Mouse (Mus musculus) lung, embryonic 15.5 days (tissue): ENCODE results near the gene Ptprs. TPM values are rescaled to one million over a fixed set of nuclear protein-coding genes. Genes with fewer than 3 reads are reported as not detected.

Source experiments
- ATAC-seq: fragments of 200-750 bp; cut with Nextera tagmentation; 2 replicates; pipeline ENCODE4 v1.8.0; 2017; ENCODE audit warnings: moderate number of reproducible peaks, borderline replicate concordance; ENCODE audit not compliant: low FRiP score, low TSS enrichment; ENCODE audit errors: extremely low read depth
- H3K27ac ChIP-seq: fragments of 300-500 bp; sonication (generic); 2 replicates; pipeline ENCODE4 v1.5.1; 2015; ENCODE audit warnings: moderate library complexity, mild to moderate bottlenecking, inconsistent platforms
- H3K27me3 ChIP-seq: fragments of 300-500 bp; sonication (generic); 2 replicates; pipeline ENCODE4 v1.6.1; 2015; ENCODE audit warnings: inconsistent platforms
- H3K36me3 ChIP-seq: fragments of 300-500 bp; sonication (generic); 2 replicates; pipeline ENCODE4 v1.6.1; 2015; ENCODE audit warnings: inconsistent platforms
- H3K4me1 ChIP-seq: fragments of 300-500 bp; sonication (generic); 2 replicates; pipeline ENCODE4 v1.6.1; 2015; ENCODE audit warnings: inconsistent platforms
- H3K4me2 ChIP-seq: fragments of 300-500 bp; sonication (generic); 2 replicates; pipeline ENCODE4 v1.6.1; 2015; ENCODE audit warnings: inconsistent platforms, mild to moderate bottlenecking, moderate library complexity
- H3K4me3 ChIP-seq: fragments of 300-500 bp; sonication (generic); 2 replicates; pipeline ENCODE4 v1.5.1; 2015; ENCODE audit warnings: mild to moderate bottlenecking, inconsistent platforms
- H3K9ac ChIP-seq: fragments of 300-500 bp; sonication (generic); 2 replicates; pipeline ENCODE4 v1.6.1; 2015; ENCODE audit warnings: inconsistent platforms
- H3K9me3 ChIP-seq: fragments of 300-500 bp; sonication (generic); 2 replicates; pipeline ENCODE4 v1.6.1; 2016; ENCODE audit warnings: inconsistent platforms
- WGBS: fragments of 180-500 bp; shearing (Covaris S2); methylation state at CpG from one replicate; pipeline ENCODE4 v1.1.7; 2015; 5-methylcytosine and 5-hydroxymethylcytosine counted together
- polyA plus RNA-seq: library from polyadenylated mRNA; unstranded; fragments of >200 nt; fragmentation: Nextera tagmentation; extraction: Ambion mirVana; gene quantifications from 2 replicates; pipeline ENCODE4 v1.2.1, GENCODE M21; 2015

Ptprs gene
- polyA plus RNA-seq, 1 experiment from 2014 or later, result 77.9 TPM

DNA sequence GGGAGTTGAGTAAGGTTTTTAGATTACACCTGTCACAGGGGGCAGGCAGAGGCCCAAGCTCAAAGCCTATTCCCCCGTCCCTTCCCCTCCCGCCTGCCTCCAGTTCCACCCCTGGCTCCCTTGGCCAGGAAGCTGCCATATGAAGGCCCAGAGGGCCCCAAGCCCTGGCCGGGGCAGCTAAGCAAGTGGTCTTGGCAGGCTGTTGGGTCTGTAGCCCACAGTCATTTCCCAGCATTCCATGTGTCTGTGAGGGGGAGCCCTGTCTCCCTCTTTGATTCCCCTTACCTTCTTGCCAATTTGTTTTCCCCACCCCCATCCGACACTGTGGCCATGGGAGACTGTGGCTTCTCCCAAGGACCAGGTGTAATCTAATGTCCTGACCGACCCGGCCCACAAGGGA, 34.0 kb downstream of the Ptprs start:
- no peak overlapping the region for H3K27ac ChIP-seq
- H3K9ac ChIP-seq, result no peak overlapping the region
- H3K9me3 ChIP-seq, result no peaks in the 10 kb centered on the region
- no peaks in the 10 kb centered on the region for H3K27me3 ChIP-seq
- H3K36me3 ChIP-seq, result peaks cover 40% of the 10 kb centered on the region
- H3K4me3 ChIP-seq, result no peak overlapping the region
- WGBS, result 83% methylated on average over 6 of the region's 6 CpGs
- H3K4me1 ChIP-seq, result no peaks in the 10 kb centered on the region
- ATAC-seq, result no peak
- no peak overlapping the region for H3K4me2 ChIP-seq

DNA sequence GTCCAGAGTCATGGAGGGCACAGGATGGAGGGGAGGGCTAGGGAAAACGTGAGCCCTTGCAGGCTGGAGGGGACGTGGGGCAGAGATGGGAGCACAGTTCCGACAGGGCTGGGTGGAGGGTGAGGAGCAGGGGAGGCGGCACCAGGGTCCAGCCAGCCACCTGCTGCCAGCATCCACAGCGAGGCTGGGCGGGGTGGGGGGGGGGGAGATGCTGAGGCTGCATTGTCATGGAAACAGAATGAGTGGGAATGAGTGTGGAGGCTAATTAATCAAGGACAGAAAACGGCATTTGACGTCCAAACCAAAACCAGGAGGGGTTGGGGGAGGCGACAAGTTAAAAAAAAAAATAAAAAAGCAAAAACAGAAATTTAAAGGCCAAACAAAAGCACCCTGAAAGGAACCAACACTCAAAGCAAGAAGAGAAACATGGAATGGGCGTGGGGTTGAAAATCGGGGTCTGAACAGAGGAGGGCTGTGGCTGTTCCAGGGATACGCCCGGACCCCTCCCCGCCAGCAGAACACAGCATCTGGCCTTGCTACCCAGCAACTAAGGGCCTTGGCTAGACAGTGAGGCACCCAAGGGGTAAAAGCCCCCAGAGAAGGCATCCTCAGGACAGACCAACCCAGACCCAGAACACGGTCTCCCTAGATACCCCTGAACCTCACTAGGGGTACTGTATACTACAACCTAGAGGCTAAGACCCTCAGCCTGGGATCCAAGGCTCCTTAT, 36.4 kb downstream of the Ptprs start:
- Histone ChIP-seq H3K36me3 (peaks cover 48% of the 10 kb centered on the region), H3K4me2 (no peak overlapping the region), H3K9me3 (no peaks in the 10 kb centered on the region), H3K27ac (no peak overlapping the region), H3K4me3 (no peak overlapping the region), H3K4me1 (no peaks in the 10 kb centered on the region), H3K27me3 (no peaks in the 10 kb centered on the region), H3K9ac (no peak overlapping the region)
- 82% methylated on average over 15 of the region's 15 CpGs for WGBS
- ATAC-seq, result no peak

DNA sequence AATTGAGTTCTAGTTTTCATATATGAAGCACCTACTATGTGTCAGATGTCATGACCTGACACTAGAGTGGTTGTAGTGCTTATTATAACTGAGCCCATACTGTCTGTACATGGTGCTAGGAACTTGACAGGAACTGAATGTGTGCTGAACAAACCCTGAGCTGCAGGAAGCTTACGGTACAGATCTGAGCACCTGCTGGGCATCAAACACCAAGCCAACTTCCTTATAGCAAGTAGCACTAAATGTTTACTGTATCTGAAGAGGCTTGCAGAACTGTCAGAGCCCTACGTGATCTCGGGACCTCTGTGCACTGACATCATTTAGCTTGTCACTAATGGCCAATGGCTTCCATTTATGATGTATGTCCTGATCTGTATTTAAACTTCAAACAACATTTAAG, 44.7 kb downstream of the Ptprs start:
- WGBS, result 73% methylated on average over 3 of the region's 3 CpGs
- Histone ChIP-seq H3K4me1 (no peaks in the 10 kb centered on the region), H3K27me3 (no peaks in the 10 kb centered on the region), H3K9ac (no peak overlapping the region), H3K36me3 (peaks cover 61% of the 10 kb centered on the region), H3K4me3 (no peak overlapping the region), H3K27ac (no peak overlapping the region), H3K4me2 (no peak overlapping the region), H3K9me3 (no peaks in the 10 kb centered on the region)
- no peak for ATAC-seq

DNA sequence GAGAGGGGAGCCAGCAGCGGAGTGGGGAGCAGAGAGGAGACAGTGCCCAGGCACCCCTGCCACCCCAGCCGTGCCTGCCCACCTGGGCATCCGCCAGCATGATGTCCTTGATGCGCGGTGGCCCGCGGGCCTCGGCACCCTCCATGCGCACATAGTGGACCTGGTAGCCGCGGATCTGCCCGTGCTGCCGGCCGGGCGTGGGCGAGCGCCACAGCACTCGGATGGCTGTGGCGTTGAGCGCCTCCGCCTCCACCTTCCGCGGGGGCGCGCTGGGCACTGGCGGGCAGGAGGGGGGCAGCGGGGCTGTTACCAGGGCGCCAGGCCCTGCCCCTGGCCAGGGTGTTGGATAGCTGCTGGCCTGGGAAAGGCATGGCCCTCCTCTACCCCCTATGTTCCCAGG, 48.4 kb downstream of the Ptprs start:
- no peak overlapping the region for H3K4me2 ChIP-seq
- no peak for ATAC-seq
- H3K27me3 ChIP-seq, result no peaks in the 10 kb centered on the region
- no peak overlapping the region for H3K4me3 ChIP-seq
- 78% methylated on average over 28 of the region's 28 CpGs for WGBS
- H3K9me3 ChIP-seq, result no peaks in the 10 kb centered on the region
- peaks cover 48% of the 10 kb centered on the region for H3K36me3 ChIP-seq
- no peak overlapping the region for H3K27ac ChIP-seq
- peaks cover 11% of the 10 kb centered on the region for H3K4me1 ChIP-seq
- no peak overlapping the region for H3K9ac ChIP-seq

DNA sequence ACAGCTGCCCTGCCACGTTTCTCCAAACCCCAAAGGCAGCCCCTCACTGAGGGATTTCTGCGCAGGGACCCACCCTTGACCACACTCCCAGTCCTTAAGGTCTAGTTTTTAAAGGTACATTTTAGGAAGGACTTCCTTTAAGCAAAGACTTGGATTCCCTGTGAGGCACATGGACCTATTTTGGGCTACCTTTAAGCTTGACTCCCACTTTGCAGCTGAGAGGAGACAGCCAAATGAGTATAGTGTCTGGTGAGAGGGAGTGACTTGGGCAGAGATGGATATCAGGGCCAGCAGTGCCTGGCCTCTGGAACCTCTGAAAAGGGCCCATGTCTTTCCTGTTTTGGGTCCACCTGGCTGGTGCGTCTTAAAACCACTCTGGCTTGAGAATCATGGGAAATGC, 50.3 kb downstream of the Ptprs start:
- peak overlapping the region; percentile 48 for H3K4me3 ChIP-seq
- no peak for ATAC-seq
- peaks cover 53% of the 10 kb centered on the region for H3K36me3 ChIP-seq
- no peaks in the 10 kb centered on the region for H3K27me3 ChIP-seq
- H3K4me2 ChIP-seq, result peak overlapping the region; percentile 90
- 47% methylated on average over 3 of the region's 3 CpGs for WGBS
- no peaks in the 10 kb centered on the region for H3K9me3 ChIP-seq
- H3K27ac ChIP-seq, result peak overlapping the region; percentile 84
- peak overlapping the region; percentile 56 for H3K9ac ChIP-seq
- H3K4me1 ChIP-seq, result peaks cover 11% of the 10 kb centered on the region

DNA sequence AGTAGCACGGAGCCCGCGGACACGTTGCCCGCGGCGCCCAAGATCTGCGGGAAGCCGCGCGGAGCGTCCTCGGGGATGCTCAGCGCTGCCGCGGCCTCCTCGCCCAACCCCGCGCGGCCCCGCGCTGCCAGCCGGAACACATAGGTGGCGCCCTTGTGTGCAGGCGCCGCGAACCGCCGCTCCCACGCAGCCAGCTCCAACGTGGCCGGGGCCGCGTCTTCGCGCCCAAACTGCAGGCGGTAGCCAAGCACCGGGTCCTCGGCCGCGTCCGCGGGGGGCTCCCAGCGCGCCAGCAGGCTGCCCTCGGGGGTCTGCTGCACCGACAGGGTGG, 50.7 kb downstream of the Ptprs start:
- Histone ChIP-seq H3K36me3 (peaks cover 56% of the 10 kb centered on the region), H3K9ac (peak overlapping the region; percentile 56), H3K27me3 (no peaks in the 10 kb centered on the region), H3K4me2 (peak overlapping the region; percentile 90), H3K9me3 (no peaks in the 10 kb centered on the region), H3K4me3 (peak overlapping the region; percentile 48), H3K27ac (peak overlapping the region; percentile 84), H3K4me1 (peaks cover 11% of the 10 kb centered on the region)
- ATAC-seq, result peak; percentile 78
- WGBS, result 4% methylated on average over 43 of the region's 47 CpGs

DNA sequence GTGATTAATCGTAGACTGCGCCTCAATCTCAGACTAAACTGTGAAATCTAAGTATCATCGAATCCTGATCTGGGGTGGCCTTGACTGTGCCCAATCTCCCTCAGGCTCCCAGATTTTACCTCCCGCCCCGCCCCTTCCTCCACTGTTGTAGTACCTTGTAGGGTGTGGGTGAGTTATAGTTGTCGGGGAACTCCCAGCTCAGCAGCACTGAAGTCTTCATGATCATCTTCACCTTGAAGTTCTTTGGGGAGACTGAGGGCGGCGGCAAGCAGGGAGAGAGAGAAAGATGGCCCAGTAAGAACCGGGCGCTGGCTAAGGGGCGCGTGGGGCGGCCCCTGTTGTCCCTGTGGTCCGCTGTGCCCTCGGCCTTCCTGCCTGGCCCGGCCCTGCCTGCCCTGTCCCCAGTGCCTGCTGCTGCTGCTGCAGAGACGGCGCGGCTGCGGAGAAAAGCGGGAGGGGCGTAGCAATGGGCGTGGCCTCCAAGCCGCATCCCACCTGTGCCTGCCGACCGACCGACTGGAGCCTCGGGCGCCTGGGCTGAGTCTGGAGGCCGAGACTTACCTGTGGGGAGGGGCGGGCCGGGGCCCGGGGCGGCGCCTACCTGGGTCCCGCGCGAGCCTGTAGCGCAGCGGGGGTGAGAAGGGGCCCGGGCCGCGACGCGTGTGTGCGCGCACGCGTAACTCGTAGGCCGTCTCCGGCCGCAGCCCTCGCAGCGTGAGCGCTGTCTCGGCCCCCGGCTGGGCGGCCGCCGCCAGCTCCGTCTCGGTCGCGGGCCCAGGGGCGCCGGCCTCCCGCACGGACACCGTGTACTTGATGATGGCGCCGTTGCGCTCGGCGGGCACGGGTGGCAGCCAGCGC, 51.3 kb downstream of the Ptprs start:
- Histone ChIP-seq H3K4me3 (peak overlapping the region; percentile 48), H3K27me3 (no peaks in the 10 kb centered on the region), H3K36me3 (peaks cover 62% of the 10 kb centered on the region), H3K9ac (peak overlapping the region; percentile 56), H3K4me1 (peaks cover 11% of the 10 kb centered on the region), H3K9me3 (no peaks in the 10 kb centered on the region), H3K27ac (peak overlapping the region; percentile 84), H3K4me2 (peak overlapping the region; percentile 90)
- WGBS, result 18% methylated on average over 75 of the region's 77 CpGs
- peak; percentile 79 for ATAC-seq

DNA sequence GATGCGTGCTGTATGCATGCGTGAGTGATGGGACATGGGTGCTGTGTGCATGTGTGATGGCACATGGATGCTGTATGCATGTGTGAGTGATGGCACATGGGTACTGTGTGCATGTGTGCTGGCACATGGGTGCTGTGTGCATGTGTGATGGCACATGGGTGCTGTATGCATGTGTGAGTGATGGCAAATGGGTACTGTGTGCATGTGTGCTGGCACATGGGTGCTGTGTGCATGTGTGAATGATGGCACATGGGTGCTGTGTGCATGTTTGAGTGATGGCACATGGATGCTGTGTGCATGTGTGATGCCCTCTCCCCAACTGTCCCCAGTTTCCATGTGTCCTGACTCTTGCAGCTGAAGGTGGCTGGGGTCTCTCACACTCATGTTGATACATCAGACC, 56.3 kb downstream of the Ptprs start:
- Histone ChIP-seq H3K27me3 (no peaks in the 10 kb centered on the region), H3K9me3 (no peaks in the 10 kb centered on the region), H3K9ac (no peak overlapping the region), H3K27ac (no peak overlapping the region), H3K4me1 (peaks cover 9% of the 10 kb centered on the region), H3K4me2 (no peak overlapping the region), H3K36me3 (peaks cover 89% of the 10 kb centered on the region), H3K4me3 (no peak overlapping the region)
- ATAC-seq, result no peak
- WGBS, result 96% methylated on average over 2 of the region's 2 CpGs

DNA sequence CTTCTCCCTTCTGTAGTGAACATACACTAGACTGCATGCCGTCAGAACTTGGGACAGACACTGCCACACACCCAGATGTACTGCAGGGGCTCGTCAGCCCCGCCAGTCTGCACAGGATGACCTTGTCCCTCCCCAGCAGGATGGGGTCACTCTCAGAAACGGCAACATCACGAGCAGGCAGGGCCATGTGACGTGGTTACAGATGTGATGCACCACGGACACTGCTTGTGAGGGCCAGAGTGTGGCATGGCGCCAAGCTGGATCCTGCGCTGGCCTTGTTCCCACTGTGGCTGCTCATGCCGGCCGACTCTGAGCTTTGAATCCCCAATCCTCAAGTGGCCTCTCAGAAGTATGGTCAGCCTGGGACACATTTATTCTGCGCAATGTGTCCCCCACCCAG, 58.0 kb downstream of the Ptprs start:
- no peak overlapping the region for H3K4me2 ChIP-seq
- no peaks in the 10 kb centered on the region for H3K27me3 ChIP-seq
- H3K9ac ChIP-seq, result no peak overlapping the region
- H3K4me1 ChIP-seq, result peaks cover 6% of the 10 kb centered on the region; the same call in 1 of the 2 replicates
- no peaks in the 10 kb centered on the region for H3K9me3 ChIP-seq
- peaks cover 94% of the 10 kb centered on the region for H3K36me3 ChIP-seq
- H3K27ac ChIP-seq, result no peak overlapping the region
- peak; percentile 43 for ATAC-seq
- 54% methylated on average over 12 of the region's 12 CpGs for WGBS
- H3K4me3 ChIP-seq, result no peak overlapping the region

DNA sequence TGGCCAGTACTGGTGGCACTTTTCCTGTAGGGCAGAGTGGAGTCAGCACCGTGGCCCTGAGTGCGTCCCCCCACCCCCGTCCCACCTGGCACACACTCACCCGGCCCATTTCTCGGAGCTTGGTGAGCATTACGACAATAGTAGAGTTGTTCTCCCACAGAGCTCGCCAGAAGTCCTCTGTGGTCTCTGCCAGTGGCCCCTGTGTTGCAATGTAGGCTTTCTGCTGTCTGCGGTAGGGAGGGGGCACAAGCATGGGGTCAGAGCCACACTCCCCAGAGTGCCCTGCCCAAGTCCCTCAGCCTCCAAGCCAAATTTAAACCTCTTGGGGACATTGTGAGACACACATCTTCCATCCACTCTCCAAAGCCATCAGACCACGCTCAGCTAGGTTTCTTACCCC, 61.5 kb downstream of the Ptprs start:
- 92% methylated on average over 9 of the region's 9 CpGs for WGBS

DNA sequence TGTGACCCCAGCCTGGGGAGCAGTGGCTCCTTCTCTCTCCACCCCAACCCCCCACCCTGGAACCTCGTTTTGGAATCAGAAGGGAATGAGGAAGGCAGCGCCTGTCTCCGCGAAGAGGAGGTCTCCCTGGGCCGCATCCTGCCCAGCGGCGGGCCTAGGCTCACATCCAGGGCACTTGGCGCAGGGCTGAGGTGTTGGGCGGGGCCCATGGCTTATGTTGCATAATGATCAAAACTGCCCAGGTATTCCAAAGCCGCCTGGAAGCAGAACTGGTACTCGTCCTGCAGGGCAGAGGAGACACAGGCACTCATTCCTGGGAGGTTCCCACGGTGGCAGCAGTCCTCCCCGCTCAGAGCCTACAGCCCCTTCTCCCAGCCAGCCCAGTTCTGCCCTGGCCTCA, 63.2 kb downstream of the Ptprs start:
- Histone ChIP-seq H3K36me3 (peaks cover 73% of the 10 kb centered on the region), H3K4me2 (no peak overlapping the region), H3K4me1 (no peaks in the 10 kb centered on the region), H3K9me3 (no peaks in the 10 kb centered on the region), H3K4me3 (no peak overlapping the region), H3K27me3 (no peaks in the 10 kb centered on the region), H3K27ac (no peak overlapping the region), H3K9ac (no peak overlapping the region)
- WGBS, result 74% methylated on average over 13 of the region's 13 CpGs
- no peak for ATAC-seq

More for the DNA sequence above, 61.5 kb downstream of the Ptprs start:
- Histone ChIP-seq H3K27me3 (no peaks in the 10 kb centered on the region), H3K9me3 (no peaks in the 10 kb centered on the region), H3K27ac (no peak overlapping the region), H3K4me1 (peaks cover 6% of the 10 kb centered on the region; the same call in 1 of the 2 replicates), H3K36me3 (peaks cover 90% of the 10 kb centered on the region), H3K4me3 (no peak overlapping the region), H3K9ac (no peak overlapping the region), H3K4me2 (no peak overlapping the region)
- no peak for ATAC-seq

DNA sequence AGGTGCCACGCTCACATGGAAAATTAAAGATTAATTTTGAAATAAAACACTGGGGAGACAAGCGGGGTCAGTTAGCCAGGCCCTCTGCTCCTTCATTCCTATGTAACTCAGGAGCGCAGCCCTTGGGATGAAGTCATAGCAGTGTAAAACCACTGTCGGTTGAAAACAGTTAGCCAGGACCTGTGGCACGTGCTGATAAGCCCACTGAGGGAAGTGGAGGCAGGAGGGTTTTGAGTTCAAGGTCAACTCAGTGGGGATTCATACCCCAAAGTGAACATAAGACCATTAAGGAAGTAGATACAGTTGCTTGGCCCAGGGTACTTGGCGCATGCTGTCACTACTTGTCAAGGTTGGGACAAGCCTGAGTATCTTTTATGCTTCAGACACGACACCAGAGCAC, 64.8 kb downstream of the Ptprs start:
- Histone ChIP-seq H3K9me3 (no peaks in the 10 kb centered on the region), H3K27me3 (no peaks in the 10 kb centered on the region), H3K27ac (no peak overlapping the region), H3K9ac (no peak overlapping the region), H3K4me3 (no peak overlapping the region), H3K36me3 (peaks cover 57% of the 10 kb centered on the region), H3K4me2 (no peak overlapping the region), H3K4me1 (peaks cover 13% of the 10 kb centered on the region)
- no peak for ATAC-seq
- 94% methylated on average over 7 of the region's 7 CpGs for WGBS
